Mouse (Mus musculus) embryonic facial prominence, embryonic 14.5 days (tissue): ENCODE measurements at regions not wholly inside any gene's neighbourhood (a gene's known extent, or its start where the extent isn't known, plus 50 kb on each side); places are given as distances from the start of the nearest gene placed in this dataset.

Experiments used
- ATAC-seq: fragments of 200-750 bp; cut with Nextera tagmentation; 2 replicates; pipeline ENCODE4 v1.8.0; 2017; ENCODE audit warnings: low read depth, moderate number of reproducible peaks, moderate TSS enrichment
- DNase-seq: peaks from one replicate; pipeline ENCODE4 v3.0.0-alpha.2; 2015; ENCODE audit warnings: low spot score
- H3K27ac ChIP-seq: fragments of 300-500 bp; sonication (generic); replicated peaks from 2 replicates; pipeline ENCODE4 v1.5.1; 2014; ENCODE audit warnings: low read depth, mild to moderate bottlenecking, low read length, moderate library complexity
- H3K27me3 ChIP-seq: fragments of 300-500 bp; sonication (generic); replicated peaks from 2 replicates; pipeline ENCODE4 v1.6.1; 2014; ENCODE audit warnings: low read length; ENCODE audit not compliant: control insufficient read depth, insufficient read depth
- H3K36me3 ChIP-seq: fragments of 300-500 bp; sonication (generic); 2 replicates; pipeline ENCODE4 v1.6.1; 2014; ENCODE audit warnings: low read length, mixed read lengths; ENCODE audit not compliant: control insufficient read depth, insufficient read depth
- H3K4me1 ChIP-seq: fragments of 300-500 bp; sonication (generic); 2 replicates; pipeline ENCODE4 v1.6.1; 2014; ENCODE audit warnings: antibody characterized with exemption, low read length; ENCODE audit not compliant: control insufficient read depth, insufficient read depth
- H3K4me2 ChIP-seq: fragments of 300-500 bp; sonication (generic); 2 replicates; pipeline ENCODE4 v1.6.1; 2014; ENCODE audit warnings: low read depth, mild to moderate bottlenecking, low read length, moderate library complexity, mixed read lengths
- H3K4me3 ChIP-seq: fragments of 300-500 bp; sonication (generic); 2 replicates; pipeline ENCODE4 v1.5.1; 2014; ENCODE audit warnings: low read depth, mild to moderate bottlenecking, low read length
- H3K9ac ChIP-seq: fragments of 300-500 bp; sonication (generic); 2 replicates; pipeline ENCODE4 v1.6.1; 2014; ENCODE audit warnings: low read depth, mild to moderate bottlenecking, low read length, moderate library complexity, mixed read lengths
- H3K9me3 ChIP-seq: fragments of 300-500 bp; sonication (generic); 2 replicates; pipeline ENCODE4 v1.6.1; 2016; ENCODE audit warnings: low read length; ENCODE audit not compliant: control insufficient read depth
- WGBS: fragments of 180-500 bp; shearing (Covaris S2); extraction: QIAGEN DNeasy Blood & Tissue Kit; methylation state at CpG from one replicate; pipeline ENCODE4 v1.1.7; 2014; 5-methylcytosine and 5-hydroxymethylcytosine counted together

- H3K4me3 ChIP-seq, result no peak overlapping the region
- H3K27me3 ChIP-seq, result no peaks in the 10 kb centered on the region
- H3K27ac ChIP-seq, result no peak overlapping the region
- no peaks in the 10 kb centered on the region for H3K4me1 ChIP-seq
- H3K4me2 ChIP-seq, result no peak overlapping the region
- no peak overlapping the region for H3K9ac ChIP-seq
- H3K9me3 ChIP-seq, result no peaks in the 10 kb centered on the region
- ATAC-seq, result no peak
- no peak for DNase-seq
- 67% methylated on average over 3 of the region's 3 CpGs for WGBS
- no peaks in the 10 kb centered on the region for H3K36me3 ChIP-seq
Measured at GRCm38 (mm10) chr8:34542361-34543038, 431.0 kb upstream of the Gm10131 start.

GRCm38 (mm10) chr8:34539232-34539631 is 427.7 kb upstream of the Gm10131 start:
- H3K9me3 ChIP-seq, result no peaks in the 10 kb centered on the region
- DNase-seq (peak; percentile 23), ATAC-seq (peak; percentile 60; the same call in 1 of the 2 replicates)
- H3K4me3 ChIP-seq, result no peak overlapping the region
- no peaks in the 10 kb centered on the region for H3K27me3 ChIP-seq
- H3K9ac ChIP-seq, result no peak overlapping the region
- no peaks in the 10 kb centered on the region for H3K4me1 ChIP-seq
- H3K4me2 ChIP-seq, result no peak overlapping the region
- no peak overlapping the region for H3K27ac ChIP-seq
- H3K36me3 ChIP-seq, result no peaks in the 10 kb centered on the region
- WGBS, result 52% methylated on average over 4 of the region's 4 CpGs

GRCm38 (mm10) chr8:34535434-34535833 is 423.9 kb upstream of the Gm10131 start:
- no peak overlapping the region for H3K9ac ChIP-seq
- no peak overlapping the region for H3K4me2 ChIP-seq
- WGBS, result 72% methylated on average over 3 of the region's 3 CpGs

GRCm38 (mm10) chr8:34533421-34533820 is 421.9 kb upstream of the Gm10131 start:
- H3K4me1 ChIP-seq, result no peaks in the 10 kb centered on the region
- no peak overlapping the region for H3K4me2 ChIP-seq
- H3K9me3 ChIP-seq, result no peaks in the 10 kb centered on the region
- H3K4me3 ChIP-seq, result no peak overlapping the region
- ATAC-seq (no peak), DNase-seq (no peak)
- no peak overlapping the region for H3K27ac ChIP-seq
- no peak overlapping the region for H3K9ac ChIP-seq
- H3K27me3 ChIP-seq, result no peaks in the 10 kb centered on the region
- H3K36me3 ChIP-seq, result no peaks in the 10 kb centered on the region
- WGBS, result 82% methylated on average over 4 of the region's 4 CpGs

More at GRCm38 (mm10) chr8:34535434-34535833, 423.9 kb upstream of the Gm10131 start:
- H3K27ac ChIP-seq, result no peak overlapping the region
- H3K4me1 ChIP-seq, result no peaks in the 10 kb centered on the region
- no peak overlapping the region for H3K4me3 ChIP-seq
- H3K9me3 ChIP-seq, result no peaks in the 10 kb centered on the region
- ATAC-seq (no peak), DNase-seq (no peak)
- no peaks in the 10 kb centered on the region for H3K36me3 ChIP-seq
- H3K27me3 ChIP-seq, result no peaks in the 10 kb centered on the region

- WGBS, result 76% methylated on average over 11 of the region's 11 CpGs
- H3K9ac ChIP-seq, result no peak overlapping the region
- H3K4me1 ChIP-seq, result no peaks in the 10 kb centered on the region
- no peaks in the 10 kb centered on the region for H3K9me3 ChIP-seq
- no peaks in the 10 kb centered on the region for H3K27me3 ChIP-seq
- H3K36me3 ChIP-seq, result no peaks in the 10 kb centered on the region
- peak; percentile 6 for DNase-seq
- H3K4me3 ChIP-seq, result no peak overlapping the region
- no peak overlapping the region for H3K4me2 ChIP-seq
- ATAC-seq, result no peak
- no peak overlapping the region for H3K27ac ChIP-seq
Measured at GRCm38 (mm10) chr8:34530896-34531679, 419.6 kb upstream of the Gm10131 start.

GRCm38 (mm10) chr8:34530046-34530445 is 418.5 kb upstream of the Gm10131 start:
- Histone ChIP-seq H3K4me2 (no peak overlapping the region), H3K4me1 (no peaks in the 10 kb centered on the region), H3K9me3 (no peaks in the 10 kb centered on the region), H3K9ac (no peak overlapping the region), H3K36me3 (no peaks in the 10 kb centered on the region), H3K27me3 (no peaks in the 10 kb centered on the region), H3K4me3 (no peak overlapping the region), H3K27ac (no peak overlapping the region)
- 66% methylated on average over 5 of the region's 5 CpGs for WGBS
- ATAC-seq (no peak), DNase-seq (no peak)

- 94% methylated on average over 1 of the region's 1 CpGs for WGBS
- Histone ChIP-seq H3K36me3 (no peaks in the 10 kb centered on the region), H3K4me2 (no peak overlapping the region), H3K4me1 (no peaks in the 10 kb centered on the region), H3K4me3 (no peak overlapping the region), H3K9me3 (no peaks in the 10 kb centered on the region), H3K9ac (no peak overlapping the region), H3K27ac (no peak overlapping the region), H3K27me3 (no peaks in the 10 kb centered on the region)
- DNase-seq, result no peak
- ATAC-seq, result no peak
Measured at GRCm38 (mm10) chr8:34529452-34529851, 417.9 kb upstream of the Gm10131 start.

- Histone ChIP-seq H3K27ac (no peak overlapping the region), H3K4me1 (no peaks in the 10 kb centered on the region), H3K9me3 (no peaks in the 10 kb centered on the region), H3K27me3 (no peaks in the 10 kb centered on the region), H3K4me3 (no peak overlapping the region), H3K9ac (no peak overlapping the region), H3K36me3 (no peaks in the 10 kb centered on the region), H3K4me2 (no peak overlapping the region)
- ATAC-seq (no peak), DNase-seq (no peak)
- 79% methylated on average over 3 of the region's 3 CpGs for WGBS
Measured at GRCm38 (mm10) chr8:34528213-34528612, 416.7 kb upstream of the Gm10131 start.

- no peak overlapping the region for H3K27ac ChIP-seq
- H3K4me2 ChIP-seq, result no peak overlapping the region
- H3K4me3 ChIP-seq, result no peak overlapping the region
- no peaks in the 10 kb centered on the region for H3K9me3 ChIP-seq
- no peak overlapping the region for H3K9ac ChIP-seq
- no peak for ATAC-seq
- no peaks in the 10 kb centered on the region for H3K27me3 ChIP-seq
- H3K36me3 ChIP-seq, result no peaks in the 10 kb centered on the region
- DNase-seq, result no peak
- no peaks in the 10 kb centered on the region for H3K4me1 ChIP-seq
- WGBS, result 35% methylated on average over 4 of the region's 4 CpGs
Measured at GRCm38 (mm10) chr8:34525231-34525630, 413.7 kb upstream of the Gm10131 start.
